Mouse (Mus musculus): ENCODE data around the gene Mlf1.

Gene Mlf1

GRCm38 (mm10) chr3:67373872-67374271, at the start of gene Mlf1:
Gene Mlf1 (plus strand): TSS chr3:67374097.
- ATAC-seq (ENCODE audit: low TSS enrichment) = peak; percentile 100

GRCm38 (mm10) chr3:67339558-67339957, 34.3 kb upstream of the Mlf1 start:
- no peak for ATAC-seq (ENCODE audit: low TSS enrichment)

- ATAC-seq (ENCODE audit: low TSS enrichment) = no peak
Measured at GRCm38 (mm10) chr3:67340921-67341320, 33.0 kb upstream of the Mlf1 start.

- no peak for ATAC-seq (ENCODE audit: low TSS enrichment)
Measured at GRCm38 (mm10) chr3:67343004-67343662, 30.8 kb upstream of the Mlf1 start.

GRCm38 (mm10) chr3:67344599-67344998, 29.3 kb upstream of the Mlf1 start:
- ATAC-seq (ENCODE audit: low TSS enrichment) = no peak

GRCm38 (mm10) chr3:67346674-67347073, 27.2 kb upstream of the Mlf1 start:
- no peak for ATAC-seq (ENCODE audit: low TSS enrichment)

- ATAC-seq (ENCODE audit: low TSS enrichment) = no peak
Measured at GRCm38 (mm10) chr3:67351406-67352127, 22.3 kb upstream of the Mlf1 start.

- 0 out of 2 replicates have a peak, but pooled peaks have one; percentile 70 for ATAC-seq (ENCODE audit: low TSS enrichment)
Measured at GRCm38 (mm10) chr3:67352128-67352762, 21.7 kb upstream of the Mlf1 start.

- no peak for ATAC-seq (ENCODE audit: low TSS enrichment)
Measured at GRCm38 (mm10) chr3:67352763-67353149, 21.1 kb upstream of the Mlf1 start.

GRCm38 (mm10) chr3:67358376-67358775, 15.5 kb upstream of the Mlf1 start:
- ATAC-seq (ENCODE audit: low TSS enrichment) = no peak

- no peak for ATAC-seq (ENCODE audit: low TSS enrichment)
Measured at GRCm38 (mm10) chr3:67366087-67366892, 7.6 kb upstream of the Mlf1 start.

- no peak for ATAC-seq (ENCODE audit: low TSS enrichment)
Measured at GRCm38 (mm10) chr3:67367481-67367880, 6.4 kb upstream of the Mlf1 start.

- ATAC-seq (ENCODE audit: low TSS enrichment) = no peak
Measured at GRCm38 (mm10) chr3:67369407-67370079, 4.4 kb upstream of the Mlf1 start.

- ATAC-seq (ENCODE audit: low TSS enrichment) = no peak
Measured at GRCm38 (mm10) chr3:67372194-67372593, 1.7 kb upstream of the Mlf1 start.

GRCm38 (mm10) chr3:67372781-67373180, 1.1 kb upstream of the Mlf1 start:
- no peak for ATAC-seq (ENCODE audit: low TSS enrichment)

- ATAC-seq (ENCODE audit: low TSS enrichment) = no peak
Measured at GRCm38 (mm10) chr3:67374360-67374778, 472 bp downstream of the Mlf1 start.

- no peak for ATAC-seq (ENCODE audit: low TSS enrichment)
Measured at GRCm38 (mm10) chr3:67375063-67375462, 1.2 kb downstream of the Mlf1 start, which contains the start of gene Gm17402. Gene Gm17402 (minus strand): TSS chr3:67375163.

GRCm38 (mm10) chr3:67378215-67378614, 4.3 kb downstream of the Mlf1 start:
- ATAC-seq (ENCODE audit: low TSS enrichment) = no peak

- peak; percentile 29; the same call in 1 of the 2 replicates for ATAC-seq (ENCODE audit: low TSS enrichment)
Measured at GRCm38 (mm10) chr3:67429338-67429998, 55.6 kb downstream of the Mlf1 start.

- ATAC-seq (ENCODE audit: low TSS enrichment) = peak; percentile 100
Measured at GRCm38 (mm10) chr3:67429999-67430380, 56.1 kb downstream of the Mlf1 start, which contains the start of gene Gfm1. Gene Gfm1 (plus strand): TSS chr3:67430096.

GRCm38 (mm10) chr3:67434011-67434410, 60.1 kb downstream of the Mlf1 start:
- ATAC-seq (ENCODE audit: low TSS enrichment) = no peak
